Mouse (Mus musculus): ENCODE data around the gene Nfkbia. TPM values are rescaled to one million over a fixed set of nuclear protein-coding genes. Genes with fewer than 3 reads are reported as not detected.
A peak's percentile ranks its signal among the peaks of the same experiment; 100 is the strongest.

Nfkbia gene
- 40.4 and 40.8 TPM in 2 replicates for polyA plus RNA-seq (2011; ENCODE audit: insufficient read length, low read depth, missing spikeins)

DNA sequence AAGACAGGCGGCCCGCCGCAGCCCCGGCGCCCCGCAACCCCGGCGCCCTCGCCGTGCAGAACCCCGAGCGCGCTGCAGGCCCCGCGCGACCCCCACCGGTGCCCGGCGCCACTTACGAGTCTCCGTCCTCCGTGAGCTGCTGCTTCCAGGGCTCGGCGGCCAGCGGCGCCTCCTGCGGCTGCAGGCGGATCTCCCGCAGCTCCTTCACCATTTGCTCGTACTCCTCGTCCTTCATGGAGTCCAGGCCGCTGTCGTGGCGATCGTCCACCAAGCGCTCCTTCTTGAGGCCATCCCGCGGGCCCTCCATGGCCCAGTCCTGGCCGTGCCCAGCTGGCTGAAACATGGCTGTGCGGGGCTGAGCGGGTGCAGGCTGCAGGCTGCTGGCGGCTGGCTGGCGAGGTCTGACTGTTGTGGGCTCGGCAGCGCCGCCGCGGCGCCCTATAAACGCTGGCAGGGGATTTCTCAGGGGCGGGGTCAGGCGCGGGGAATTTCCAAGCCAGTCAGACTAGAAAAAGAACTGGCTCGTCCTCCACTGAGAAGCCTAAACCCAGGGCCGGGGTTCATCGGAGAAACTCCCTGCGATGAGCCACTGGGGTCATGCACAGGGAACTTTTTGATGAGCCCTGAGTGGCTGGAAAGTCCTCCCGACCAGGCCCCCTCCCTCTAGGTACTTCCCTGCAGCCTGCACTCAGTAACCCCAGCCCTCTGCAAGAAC is at the start of gene Nfkbia:
Gene Nfkbia (minus strand): TSS at position 464 of the 715 bp plus-strand sequence.
- Histone ChIP-seq H3K4me3 (ENCODE audit: insufficient read depth, low read length) (peak within 1 kb of the TSS; percentile 81), H3K4me1 (ENCODE audit: control insufficient read depth, insufficient read depth, low read length) (peaks cover 15% of the 10 kb centered on the region), H3K27ac (ENCODE audit: insufficient read depth, low read length) (peak within 1 kb of the TSS; percentile 94)
- TF ChIP-seq CTCF (IDR thresholded peaks at IDR 0.05; ENCODE audit: borderline replicate concordance, insufficient read depth, low read length): no peak
- peak; percentile 98 for TF ChIP-seq POLR2A (IDR thresholded peaks at IDR 0.05; ENCODE audit: low read depth, low read length)

GRCm38 (mm10) chr12:55539157-55539556 is 46.7 kb upstream of the Nfkbia start:
- Histone ChIP-seq H3K4me1 (ENCODE audit: control insufficient read depth, insufficient read depth, low read length) (no peaks in the 10 kb centered on the region), H3K27ac (ENCODE audit: insufficient read depth, low read length) (no peak overlapping the region), H3K4me3 (ENCODE audit: insufficient read depth, low read length) (no peak overlapping the region)
- TF ChIP-seq CTCF (IDR thresholded peaks at IDR 0.05; ENCODE audit: borderline replicate concordance, insufficient read depth, low read length) (no peak), POLR2A (IDR thresholded peaks at IDR 0.05; ENCODE audit: low read depth, low read length) (no peak)

- Histone ChIP-seq H3K4me1 (ENCODE audit: control insufficient read depth, insufficient read depth, low read length) (no peaks in the 10 kb centered on the region), H3K27ac (ENCODE audit: insufficient read depth, low read length) (no peak overlapping the region), H3K4me3 (ENCODE audit: insufficient read depth, low read length) (no peak overlapping the region)
- TF ChIP-seq POLR2A (IDR thresholded peaks at IDR 0.05; ENCODE audit: low read depth, low read length) (no peak), CTCF (IDR thresholded peaks at IDR 0.05; ENCODE audit: borderline replicate concordance, insufficient read depth, low read length) (no peak)
Measured at GRCm38 (mm10) chr12:55538328-55538971, 46.0 kb upstream of the Nfkbia start.

DNA sequence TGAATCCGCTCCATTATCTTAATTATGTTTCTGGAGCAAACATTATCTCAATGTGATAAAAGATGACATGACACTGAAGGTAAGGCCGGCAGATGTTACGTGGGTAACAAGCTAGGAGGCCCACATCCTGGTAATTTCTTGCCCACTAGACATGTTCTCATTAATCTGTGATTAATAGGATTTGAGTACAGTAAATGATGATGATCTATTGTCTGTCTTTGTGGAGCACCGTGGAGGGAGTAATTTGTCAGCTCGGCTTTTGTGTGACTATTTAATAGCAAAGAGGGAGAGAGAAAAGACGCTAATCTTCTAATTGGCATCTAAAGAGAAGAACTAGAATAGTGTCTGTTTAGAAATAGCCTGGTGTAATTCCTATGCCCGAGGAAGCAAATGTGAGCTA is 45.3 kb upstream of the Nfkbia start:
- Histone ChIP-seq H3K27ac (ENCODE audit: insufficient read depth, low read length) (no peak overlapping the region), H3K4me1 (ENCODE audit: control insufficient read depth, insufficient read depth, low read length) (no peaks in the 10 kb centered on the region), H3K4me3 (ENCODE audit: insufficient read depth, low read length) (no peak overlapping the region)
- no peak for TF ChIP-seq POLR2A (IDR thresholded peaks at IDR 0.05; ENCODE audit: low read depth, low read length)

- Histone ChIP-seq H3K4me1 (ENCODE audit: control insufficient read depth, insufficient read depth, low read length) (no peaks in the 10 kb centered on the region), H3K27ac (ENCODE audit: insufficient read depth, low read length) (no peak overlapping the region), H3K4me3 (ENCODE audit: insufficient read depth, low read length) (no peak overlapping the region)
- TF ChIP-seq POLR2A (IDR thresholded peaks at IDR 0.05; ENCODE audit: low read depth, low read length) (no peak), CTCF (IDR thresholded peaks at IDR 0.05; ENCODE audit: borderline replicate concordance, insufficient read depth, low read length) (no peak)
Measured at GRCm38 (mm10) chr12:55536537-55537135, 44.2 kb upstream of the Nfkbia start.

- TF ChIP-seq CTCF (IDR thresholded peaks at IDR 0.05; ENCODE audit: borderline replicate concordance, insufficient read depth, low read length) (no peak), POLR2A (IDR thresholded peaks at IDR 0.05; ENCODE audit: low read depth, low read length) (no peak)
- Histone ChIP-seq H3K4me1 (ENCODE audit: control insufficient read depth, insufficient read depth, low read length) (no peaks in the 10 kb centered on the region), H3K27ac (ENCODE audit: insufficient read depth, low read length) (no peak overlapping the region), H3K4me3 (ENCODE audit: insufficient read depth, low read length) (no peak overlapping the region)
Measured at GRCm38 (mm10) chr12:55526983-55527752, 34.7 kb upstream of the Nfkbia start.

DNA sequence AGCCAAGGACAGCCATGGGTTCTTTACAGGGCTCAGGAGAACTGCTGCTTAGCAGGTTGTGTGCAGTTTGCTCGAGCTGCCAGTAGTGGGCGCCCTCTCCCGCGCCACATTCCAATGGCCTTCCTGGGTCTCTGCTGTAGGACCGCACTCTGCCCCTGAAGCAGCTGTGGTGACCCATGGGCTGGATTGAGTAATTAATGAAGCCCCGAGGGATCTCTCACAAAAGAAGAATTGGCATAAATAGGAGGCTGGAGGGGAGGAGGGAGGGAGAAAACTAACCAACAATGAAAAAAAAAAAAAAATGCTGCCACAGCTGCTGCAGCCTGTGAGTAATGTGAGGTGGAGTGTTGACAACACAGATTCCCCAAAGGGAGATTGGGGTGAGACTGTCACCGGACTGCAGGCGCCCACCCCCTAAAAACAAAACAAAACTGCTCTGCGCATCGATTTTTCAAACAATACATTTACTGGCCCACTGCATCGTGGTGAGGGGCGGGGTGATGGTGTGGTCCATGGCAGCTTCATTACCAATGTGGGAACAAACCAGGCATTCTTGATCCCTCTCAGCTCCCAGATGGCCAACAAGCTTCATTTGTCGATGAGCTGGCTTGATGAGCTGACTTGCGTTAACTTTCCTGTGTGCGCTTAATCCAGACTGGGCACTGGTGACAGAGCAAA is 25.8 kb upstream of the Nfkbia start:
- H3K4me1 ChIP-seq (ENCODE audit: control insufficient read depth, insufficient read depth, low read length): no peaks in the 10 kb centered on the region
- TF ChIP-seq CTCF (IDR thresholded peaks at IDR 0.05; ENCODE audit: borderline replicate concordance, insufficient read depth, low read length) (peak; percentile 76), POLR2A (IDR thresholded peaks at IDR 0.05; ENCODE audit: low read depth, low read length) (no peak)

GRCm38 (mm10) chr12:55508817-55509216 is 16.4 kb upstream of the Nfkbia start:
- Histone ChIP-seq H3K4me3 (ENCODE audit: insufficient read depth, low read length) (no peak overlapping the region), H3K4me1 (ENCODE audit: control insufficient read depth, insufficient read depth, low read length) (no peaks in the 10 kb centered on the region), H3K27ac (ENCODE audit: insufficient read depth, low read length) (no peak overlapping the region)
- TF ChIP-seq POLR2A (IDR thresholded peaks at IDR 0.05; ENCODE audit: low read depth, low read length) (no peak), CTCF (IDR thresholded peaks at IDR 0.05; ENCODE audit: borderline replicate concordance, insufficient read depth, low read length) (no peak)

More for the DNA sequence above, 25.8 kb upstream of the Nfkbia start:
- no peak overlapping the region for H3K27ac ChIP-seq (ENCODE audit: insufficient read depth, low read length)
- no peak overlapping the region for H3K4me3 ChIP-seq (ENCODE audit: insufficient read depth, low read length)

DNA sequence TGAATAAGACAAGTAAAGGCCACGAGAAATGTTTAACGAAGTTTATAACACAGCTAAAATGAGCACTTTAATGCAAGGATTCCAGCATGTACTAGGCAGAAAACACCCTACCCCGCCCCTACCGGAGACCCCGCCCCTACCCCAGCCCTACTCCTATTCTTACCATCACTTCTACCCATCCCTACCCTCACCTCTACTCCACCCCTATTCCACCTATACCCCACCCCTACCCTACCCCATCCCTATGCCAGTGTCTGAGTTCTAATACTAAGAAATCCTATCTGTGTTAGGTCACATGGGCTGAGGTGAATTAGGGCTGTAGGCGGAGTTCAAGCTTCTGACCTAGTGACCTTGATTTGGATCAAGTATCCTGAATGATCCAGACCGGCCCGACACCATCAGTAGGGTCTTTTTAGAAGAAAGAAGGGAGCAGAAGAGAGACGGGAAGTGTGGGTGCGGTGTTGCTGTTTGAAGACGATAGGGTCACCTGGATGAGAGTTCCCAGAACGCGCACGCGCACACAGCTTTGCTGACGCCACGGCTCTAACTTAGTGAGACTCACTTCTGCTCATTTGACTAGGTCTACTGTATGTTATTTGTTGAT is 15.0 kb upstream of the Nfkbia start:
- Histone ChIP-seq H3K4me1 (ENCODE audit: control insufficient read depth, insufficient read depth, low read length) (no peaks in the 10 kb centered on the region), H3K4me3 (ENCODE audit: insufficient read depth, low read length) (no peak overlapping the region), H3K27ac (ENCODE audit: insufficient read depth, low read length) (no peak overlapping the region)
- TF ChIP-seq CTCF (IDR thresholded peaks at IDR 0.05; ENCODE audit: borderline replicate concordance, insufficient read depth, low read length) (no peak), POLR2A (IDR thresholded peaks at IDR 0.05; ENCODE audit: low read depth, low read length) (no peak)
